Mouse (Mus musculus): ENCODE results near the gene 6030458C11Rik. TPM values are rescaled to one million over a fixed set of nuclear protein-coding genes. Genes with fewer than 3 reads are reported as not detected.

6030458C11Rik gene
- total and polyA plus RNA-seq, 3 experiments: 17.5 to 38.3 (median 30.6) TPM

DNA sequence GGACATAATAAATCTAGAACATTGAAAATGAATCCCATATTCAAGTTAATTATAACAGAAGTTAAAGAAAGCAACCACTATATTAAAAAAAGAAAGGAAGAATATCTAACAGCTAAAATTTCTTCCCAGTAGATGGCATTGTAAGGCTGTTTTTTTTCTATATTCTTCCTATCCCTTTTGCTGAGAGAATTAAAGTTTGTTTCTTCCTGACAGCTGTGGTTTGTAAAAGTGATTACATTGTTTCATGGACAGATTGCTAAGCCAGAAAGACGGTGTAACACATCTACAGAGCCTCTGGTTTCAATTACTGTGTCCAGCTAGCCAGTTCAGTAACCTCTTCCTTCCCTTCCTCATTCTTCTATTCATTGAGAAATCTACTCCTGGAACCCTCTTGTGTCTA lies 39.2 kb upstream of the 6030458C11Rik start:
- TF ChIP-seq CTCF (conservative IDR thresholded peaks at IDR 0.05 in 1 of 2, IDR thresholded peaks at IDR 0.05 in 1 of 2; ENCODE audit: low read depth in 2 of 2, low read length in 2 of 2) (no peak), MXI1 (IDR thresholded peaks at IDR 0.05; ENCODE audit: low read depth, low read length) (no peak), MEF2A (IDR thresholded peaks at IDR 0.05; ENCODE audit: borderline replicate concordance, low read depth, low read length) (no peak), CHD2 (IDR thresholded peaks at IDR 0.05; ENCODE audit: low read length) (no peak), MYC (IDR thresholded peaks at IDR 0.05; ENCODE audit: low read depth, low read length) (no peak), JUND (conservative IDR thresholded peaks at IDR 0.05; ENCODE audit: low read depth, low read length) (no peak), EP300 (IDR thresholded peaks at IDR 0.05; ENCODE audit: low read length) (no peak), TBP (conservative IDR thresholded peaks at IDR 0.05; ENCODE audit: low read depth, low read length) (no peak), HCFC1 (IDR thresholded peaks at IDR 0.05; ENCODE audit: low read depth, low read length) (no peak), RAD21 (IDR thresholded peaks at IDR 0.05; ENCODE audit: low read depth, low read length) (no peak; the same call in 1 of the 2 replicates), ETS1 (conservative IDR thresholded peaks at IDR 0.05; ENCODE audit: low read depth, low read length) (no peak), POLR2AphosphoS2 (IDR thresholded peaks at IDR 0.05; ENCODE audit: low read depth, low read length) (no peak), NRF1 (IDR thresholded peaks at IDR 0.05; ENCODE audit: low read depth, low read length) (no peak), IRF4 (IDR thresholded peaks at IDR 0.05; ENCODE audit: low read depth, low read length) (no peak), NELFE (IDR thresholded peaks at IDR 0.05; ENCODE audit: low read depth, low read length) (no peak), ZC3H11A (IDR thresholded peaks at IDR 0.05; ENCODE audit: low read depth, low read length) (no peak)

GRCm38 (mm10) chr15:12862061-12862460 lies 37.6 kb upstream of the 6030458C11Rik start:
- peaks cover 40 to 80% of the 10 kb centered on the region in 2 experiments for H3K36me3 ChIP-seq (replicated peaks in 1 of 2; ENCODE audit: control insufficient read depth in 1 of 2, insufficient read depth in 1 of 2, low read length in 1 of 2)
- in situ Hi-C loops (cut with MboI; ENCODE audit: low pct_ligation_motif_present, low pct_unique_long_range_greater_than_20kb, low sequenced_read_pairs): no loop called here

More for the DNA sequence above, 39.2 kb upstream of the 6030458C11Rik start:
- no peak overlapping the region for H3K9ac ChIP-seq (ENCODE audit: insufficient read depth, low read depth)
- H3K4me2 ChIP-seq (ENCODE audit: insufficient read depth, low read depth, poor library complexity, severe bottlenecking): no peak overlapping the region
- H3K79me2 ChIP-seq (replicated peaks; ENCODE audit: control insufficient read depth, extremely low read depth, insufficient read depth, poor library complexity, severe bottlenecking): no peaks in the 10 kb centered on the region
- in situ Hi-C loops (cut with MboI; ENCODE audit: low pct_ligation_motif_present, low pct_unique_long_range_greater_than_20kb, low sequenced_read_pairs): no loop called here
- dilution Hi-C loops (cut with MboI; ENCODE audit: extremely low pct_ligation_motif_present, extremely low pct_unique_long_range_greater_than_20kb, low sequenced_read_pairs): no loop called here
- no peak overlapping the region for H3K4me3 ChIP-seq (replicated peaks in 1 of 3; ENCODE audit: low read depth in 2 of 3, low read length in 2 of 3, poor library complexity in 1 of 3)
- no peaks in the 10 kb centered on the region for H3K9me3 ChIP-seq (replicated peaks; ENCODE audit: low read length)
- DNase-seq (ENCODE audit: extremely low read depth): no peak
- no peak overlapping the region for H3K27ac ChIP-seq (ENCODE audit: insufficient read depth, low read depth)
- H3K36me3 ChIP-seq (replicated peaks in 1 of 2; ENCODE audit: control insufficient read depth in 1 of 2, insufficient read depth in 1 of 2, low read length in 1 of 2): peaks cover 40 to 82% of the 10 kb centered on the region in 2 experiments
- H3K4me1 ChIP-seq (ENCODE audit: control insufficient read depth in 1 of 2, insufficient read depth in 2 of 2): peaks cover 5 to 29% of the 10 kb centered on the region in 2 experiments
- H3K27me3 ChIP-seq (replicated peaks): no peaks in the 10 kb centered on the region

More at GRCm38 (mm10) chr15:12862061-12862460, 37.6 kb upstream of the 6030458C11Rik start:
- no peak overlapping the region for H3K27ac ChIP-seq (ENCODE audit: insufficient read depth, low read depth)
- no peak for DNase-seq (ENCODE audit: extremely low read depth)
- dilution Hi-C loops (cut with MboI; ENCODE audit: extremely low pct_ligation_motif_present, extremely low pct_unique_long_range_greater_than_20kb, low sequenced_read_pairs): no loop called here
- TF ChIP-seq BHLHE40 (IDR thresholded peaks at IDR 0.05; ENCODE audit: low read depth, low read length) (no peak), JUN (IDR thresholded peaks at IDR 0.05; ENCODE audit: insufficient read depth, low read depth, low read length) (no peak), E2F4 (IDR thresholded peaks at IDR 0.05; ENCODE audit: insufficient replicate concordance, low read depth, low read length) (no peak), TBP (conservative IDR thresholded peaks at IDR 0.05; ENCODE audit: low read depth, low read length) (no peak), POLR2AphosphoS2 (IDR thresholded peaks at IDR 0.05; ENCODE audit: low read depth, low read length) (no peak), MYC (IDR thresholded peaks at IDR 0.05; ENCODE audit: low read depth, low read length) (no peak), CHD1 (IDR thresholded peaks at IDR 0.05; ENCODE audit: low read depth, low read length) (no peak), PAX5 (IDR thresholded peaks at IDR 0.05; ENCODE audit: low read length) (no peak), RCOR1 (conservative IDR thresholded peaks at IDR 0.05; ENCODE audit: low read depth, low read length) (no peak), CTCF (conservative IDR thresholded peaks at IDR 0.05 in 1 of 2, IDR thresholded peaks at IDR 0.05 in 1 of 2; ENCODE audit: low read depth in 2 of 2, low read length in 2 of 2) (no peak), POLR2A (IDR thresholded peaks at IDR 0.05; ENCODE audit: low read depth, low read length) (no peak), USF2 (conservative IDR thresholded peaks at IDR 0.05; ENCODE audit: low read depth, low read length) (no peak), USF1 (IDR thresholded peaks at IDR 0.05; ENCODE audit: low read depth, low read length) (no peak), MAZ (IDR thresholded peaks at IDR 0.05; ENCODE audit: low read depth, low read length) (no peak), CHD2 (IDR thresholded peaks at IDR 0.05; ENCODE audit: low read length) (no peak), ELF1 (IDR thresholded peaks at IDR 0.05; ENCODE audit: low read depth, low read length) (no peak), UBTF (IDR thresholded peaks at IDR 0.05; ENCODE audit: low read depth, low read length) (no peak), NRF1 (IDR thresholded peaks at IDR 0.05; ENCODE audit: low read depth, low read length) (no peak), JUND (conservative IDR thresholded peaks at IDR 0.05; ENCODE audit: low read depth, low read length) (no peak)
- no peaks in the 10 kb centered on the region for H3K9me3 ChIP-seq (replicated peaks; ENCODE audit: low read length)
- no peak overlapping the region for H3K4me2 ChIP-seq (ENCODE audit: insufficient read depth, low read depth, poor library complexity, severe bottlenecking)
- no peaks in the 10 kb centered on the region for H3K27me3 ChIP-seq (replicated peaks)
- H3K4me1 ChIP-seq (ENCODE audit: control insufficient read depth in 1 of 2, insufficient read depth in 2 of 2): peaks cover 5 to 29% of the 10 kb centered on the region in 2 experiments
- H3K79me2 ChIP-seq (replicated peaks; ENCODE audit: control insufficient read depth, extremely low read depth, insufficient read depth, poor library complexity, severe bottlenecking): no peaks in the 10 kb centered on the region
- no peak overlapping the region for H3K4me3 ChIP-seq (replicated peaks in 1 of 3; ENCODE audit: low read depth in 2 of 3, low read length in 2 of 3, poor library complexity in 1 of 3)
- H3K9ac ChIP-seq (ENCODE audit: insufficient read depth, low read depth): no peak overlapping the region

Data from CH12.LX (cell line).